Mouse (Mus musculus): Measurements from ENCODE around the gene Pigyl. TPM values are rescaled to one million over a fixed set of nuclear protein-coding genes. Genes with fewer than 3 reads are reported as not detected.

Gene Pigyl
- polyA plus RNA-seq, 1 experiment from 2014 or later = 97.6 TPM

GRCm38 (mm10) chr9:22167751-22168150 lies 11.1 kb downstream of the Pigyl start:
- Histone ChIP-seq H3K4me1 (ENCODE audit: control insufficient read depth, insufficient read depth, low read depth, low read length) (peaks cover 4% of the 10 kb centered on the region; the same call in 1 of the 2 replicates), H3K9ac (ENCODE audit: low read depth, low read length) (no peak overlapping the region), H3K27ac (ENCODE audit: low read depth, low read length) (no peak overlapping the region), H3K9me3 (ENCODE audit: control insufficient read depth, low read length) (peaks cover 4% of the 10 kb centered on the region), H3K36me3 (ENCODE audit: control insufficient read depth, insufficient read depth, low read length) (no peaks in the 10 kb centered on the region), H3K4me2 (ENCODE audit: low read length) (no peak overlapping the region), H3K4me3 (ENCODE audit: low read length) (no peak overlapping the region), H3K27me3 (replicated peaks; ENCODE audit: control insufficient read depth, insufficient read depth, low read length) (no peaks in the 10 kb centered on the region)
- WGBS = 98% methylated on average over 4 of the region's 4 CpGs
- ATAC-seq = no peak

DNA sequence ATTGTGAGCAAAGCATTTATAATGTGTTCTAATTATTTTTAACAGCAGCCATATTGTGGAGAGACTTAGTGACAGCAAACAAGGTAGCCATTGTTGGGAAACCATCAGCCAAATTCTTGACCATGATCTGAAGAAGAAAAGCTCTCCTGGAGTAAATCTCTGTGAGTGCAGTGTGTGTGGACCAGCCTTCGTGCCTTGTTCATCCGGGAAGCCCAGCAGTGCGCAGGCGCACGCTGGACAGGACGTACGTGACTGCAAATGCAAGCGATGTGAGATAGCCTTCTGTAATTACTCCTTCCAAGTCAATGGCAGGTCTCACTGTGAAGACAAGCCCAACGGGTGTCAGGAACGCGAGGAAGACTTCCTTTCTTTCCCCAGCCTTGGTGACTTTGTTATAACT lies 12.7 kb downstream of the Pigyl start:
- Histone ChIP-seq H3K36me3 (ENCODE audit: control insufficient read depth, insufficient read depth, low read length) (no peaks in the 10 kb centered on the region), H3K4me3 (ENCODE audit: low read length) (no peak overlapping the region), H3K4me1 (ENCODE audit: control insufficient read depth, insufficient read depth, low read depth, low read length) (peaks cover 4% of the 10 kb centered on the region; the same call in 1 of the 2 replicates), H3K9me3 (ENCODE audit: control insufficient read depth, low read length) (peaks cover 4% of the 10 kb centered on the region), H3K9ac (ENCODE audit: low read depth, low read length) (no peak overlapping the region), H3K27me3 (replicated peaks; ENCODE audit: control insufficient read depth, insufficient read depth, low read length) (no peaks in the 10 kb centered on the region), H3K4me2 (ENCODE audit: low read length) (no peak overlapping the region), H3K27ac (ENCODE audit: low read depth, low read length) (no peak overlapping the region)
- WGBS = 95% methylated on average over 11 of the region's 11 CpGs
- ATAC-seq = no peak

GRCm38 (mm10) chr9:22172318-22172717 lies 15.7 kb downstream of the Pigyl start:
- H3K4me1 ChIP-seq (ENCODE audit: control insufficient read depth, insufficient read depth, low read depth, low read length) = no peaks in the 10 kb centered on the region
- 0 out of 2 replicates have a peak, but pooled peaks cover 3% of the 10 kb centered on the region for H3K9me3 ChIP-seq (ENCODE audit: control insufficient read depth, low read length)
- no peak overlapping the region for H3K9ac ChIP-seq (ENCODE audit: low read depth, low read length)
- ATAC-seq = no peak
- no peaks in the 10 kb centered on the region for H3K36me3 ChIP-seq (ENCODE audit: control insufficient read depth, insufficient read depth, low read length)
- H3K4me2 ChIP-seq (ENCODE audit: low read length) = no peak overlapping the region
- no peak overlapping the region for H3K27ac ChIP-seq (ENCODE audit: low read depth, low read length)
- WGBS = 89% methylated on average over 4 of the region's 4 CpGs
- no peak overlapping the region for H3K4me3 ChIP-seq (ENCODE audit: low read length)
- no peaks in the 10 kb centered on the region for H3K27me3 ChIP-seq (replicated peaks; ENCODE audit: control insufficient read depth, insufficient read depth, low read length)

GRCm38 (mm10) chr9:22188025-22188611 lies 31.5 kb downstream of the Pigyl start, which contains the start of gene Zfp872:
Gene Zfp872 (plus strand): TSS chr9:22188090.
- Histone ChIP-seq H3K27ac (ENCODE audit: low read depth, low read length) (no peak within 1 kb of the TSS; the same call in 1 of the 2 replicates), H3K4me2 (ENCODE audit: low read length) (peak within 1 kb of the TSS; percentile 64), H3K4me3 (ENCODE audit: low read length) (peak within 1 kb of the TSS; percentile 51), H3K27me3 (replicated peaks; ENCODE audit: control insufficient read depth, insufficient read depth, low read length) (no peaks in the 10 kb centered on the region), H3K36me3 (ENCODE audit: control insufficient read depth, insufficient read depth, low read length) (no peaks in the 10 kb centered on the region), H3K9me3 (ENCODE audit: control insufficient read depth, low read length) (no peaks in the 10 kb centered on the region; the same call in 1 of the 2 replicates), H3K4me1 (ENCODE audit: control insufficient read depth, insufficient read depth, low read depth, low read length) (no peaks in the 10 kb centered on the region), H3K9ac (ENCODE audit: low read depth, low read length) (peak within 1 kb of the TSS; percentile 66)
- peak; percentile 97 for ATAC-seq
- WGBS = 17% methylated on average over 35 of the region's 43 CpGs

- Histone ChIP-seq H3K4me1 (ENCODE audit: control insufficient read depth, insufficient read depth, low read depth, low read length) (no peaks in the 10 kb centered on the region), H3K36me3 (ENCODE audit: control insufficient read depth, insufficient read depth, low read length) (peaks cover 4% of the 10 kb centered on the region; the same call in 1 of the 2 replicates), H3K4me2 (ENCODE audit: low read length) (no peak overlapping the region), H3K4me3 (ENCODE audit: low read length) (no peak overlapping the region), H3K9me3 (ENCODE audit: control insufficient read depth, low read length) (peaks cover 12% of the 10 kb centered on the region), H3K27ac (ENCODE audit: low read depth, low read length) (no peak overlapping the region), H3K27me3 (replicated peaks; ENCODE audit: control insufficient read depth, insufficient read depth, low read length) (no peaks in the 10 kb centered on the region), H3K9ac (ENCODE audit: low read depth, low read length) (no peak overlapping the region)
- no peak for ATAC-seq
- 50% methylated on average over 5 of the region's 5 CpGs for WGBS
Measured at GRCm38 (mm10) chr9:22196412-22196811, 39.8 kb downstream of the Pigyl start.

Small RNA genes lying within 50 kb of the gene (microRNA-seq; reads per million reads assigned to microRNA genes)
- not detected for gene Mir7084

Other genes with a start within 250 kb of the Pigyl start
- 23.6 and 24.3 TPM in 2 replicates for gene Rab3d, start 238.7 kb upstream of the Pigyl start, polyA plus RNA-seq (2015; fragmentation: Nextera tagmentation; extraction: Ambion mirVana)
- 9.7 and 9.8 TPM in 2 replicates for gene Ccdc159, start 229.4 kb upstream of the Pigyl start, polyA plus RNA-seq (2015; fragmentation: Nextera tagmentation; extraction: Ambion mirVana)
- 56.5 and 61.0 TPM in 2 replicates for gene Tmem205, start 229.3 kb upstream of the Pigyl start, polyA plus RNA-seq (2015; fragmentation: Nextera tagmentation; extraction: Ambion mirVana)
- gene Plppr2, start 219.8 kb upstream of the Pigyl start, polyA plus RNA-seq (2015; fragmentation: Nextera tagmentation; extraction: Ambion mirVana) = 106 and 115 TPM in 2 replicates
- 8.1 and 8.7 TPM in 2 replicates for gene Swsap1, start 201.1 kb upstream of the Pigyl start, polyA plus RNA-seq (2015; fragmentation: Nextera tagmentation; extraction: Ambion mirVana)
- gene Epor, start 193.3 kb upstream of the Pigyl start, polyA plus RNA-seq (2015; fragmentation: Nextera tagmentation; extraction: Ambion mirVana) = 1.2 and 1.4 TPM in 2 replicates
- 2.0 and 2.1 TPM in 2 replicates for gene Rgl3, start 167.4 kb upstream of the Pigyl start, polyA plus RNA-seq (2015; fragmentation: Nextera tagmentation; extraction: Ambion mirVana)
- 5.9 and 6.4 TPM in 2 replicates for gene Ccdc151, start 154.2 kb upstream of the Pigyl start, polyA plus RNA-seq (2015; fragmentation: Nextera tagmentation; extraction: Ambion mirVana)
- gene Prkcsh, start 154.0 kb upstream of the Pigyl start, polyA plus RNA-seq (2015; fragmentation: Nextera tagmentation; extraction: Ambion mirVana) = 93.7 and 97.3 TPM in 2 replicates
- gene Elavl3, start 104.8 kb upstream of the Pigyl start, polyA plus RNA-seq (2015; fragmentation: Nextera tagmentation; extraction: Ambion mirVana) = 77.8 and 80.4 TPM in 2 replicates
- not detected in 2 replicates for gene Gm49318, start 85.6 kb upstream of the Pigyl start, polyA plus RNA-seq (2015; fragmentation: Nextera tagmentation; extraction: Ambion mirVana)
- gene Zfp653, start 85.5 kb upstream of the Pigyl start, polyA plus RNA-seq (2015; fragmentation: Nextera tagmentation; extraction: Ambion mirVana) = 16.6 and 16.7 TPM in 2 replicates
- gene Ecsit, start 71.4 kb upstream of the Pigyl start, polyA plus RNA-seq (2015; fragmentation: Nextera tagmentation; extraction: Ambion mirVana) = 60.9 and 62.3 TPM in 2 replicates
- gene Cnn1, start 57.6 kb upstream of the Pigyl start, polyA plus RNA-seq (2015; fragmentation: Nextera tagmentation; extraction: Ambion mirVana) = 0.93 and 1.4 TPM in 2 replicates
- gene Elof1, start 39.7 kb upstream of the Pigyl start, polyA plus RNA-seq (2015; fragmentation: Nextera tagmentation; extraction: Ambion mirVana) = 192 TPM in 2 replicates
- gene Acp5, start 21.1 kb upstream of the Pigyl start, polyA plus RNA-seq (2015; fragmentation: Nextera tagmentation; extraction: Ambion mirVana) = 0.49 and 1.5 TPM in 2 replicates
- 0.79 and 1.1 TPM in 2 replicates for gene Zfp872, start 31.2 kb downstream of the Pigyl start, polyA plus RNA-seq (2015; fragmentation: Nextera tagmentation; extraction: Ambion mirVana)
- gene Zfp809, start 68.9 kb downstream of the Pigyl start, polyA plus RNA-seq (2015; fragmentation: Nextera tagmentation; extraction: Ambion mirVana) = 9.3 and 10.2 TPM in 2 replicates
- 7.1 and 7.4 TPM in 2 replicates for gene Zfp599, start 103.0 kb downstream of the Pigyl start, polyA plus RNA-seq (2015; fragmentation: Nextera tagmentation; extraction: Ambion mirVana)
- gene Zfp810, start 150.8 kb downstream of the Pigyl start, polyA plus RNA-seq (2015; fragmentation: Nextera tagmentation; extraction: Ambion mirVana) = 23.0 and 25.0 TPM in 2 replicates
- gene Anln, start 232.3 kb downstream of the Pigyl start, polyA plus RNA-seq (2015; fragmentation: Nextera tagmentation; extraction: Ambion mirVana) = 4.1 and 6.2 TPM in 2 replicates